In genomic region chr16:35713606-35714005, GRCm38 (mm10) we compare ENCODE assay signal across 16 mouse cellular contexts.
"Had no signal": no experiment of that assay in that cellular context is flagged by ENCODE, and none has a peak within 500 bp of the region (broad histone marks: within the 10 kb centered on the region; RNA-seq: fewer than 3 reads in every experiment).

No protein-coding gene starts in this region.

- H3K4me3 ChIP-seq: limb, embryonic 15.5 days; midbrain, embryonic 12.5 days; midbrain, embryonic 15.5 days; neural tube, embryonic 12.5 days; neural tube, embryonic 15.5 days had no signal

- DNase-seq: kidney, adult 18-20 months; kidney, adult 9 months; kidney, postnatal 14 days; kidney, postnatal 4 days; liver, postnatal 0 days; lung, embryonic 14.5 days; right cerebral cortex, postnatal 25 days; thymus, adult 18-20 months; thymus, postnatal 36 days had no signal

- H3K27ac ChIP-seq: limb, embryonic 15.5 days; liver, embryonic 14.5 days; macrophage; midbrain, embryonic 12.5 days; midbrain, embryonic 15.5 days; neural tube, embryonic 12.5 days; neural tube, embryonic 15.5 days had no signal
